Mouse (Mus musculus): ENCODE measurements around the gene Ccdc3. TPM values are rescaled to one million over a fixed set of nuclear protein-coding genes. Genes with fewer than 3 reads are reported as not detected.
"Not testable (repeated sequence)": the region's sequence is repeated elsewhere in the genome, so short reads cannot be mapped to it uniquely, and the experiment has no call there.

The Ccdc3 gene
- polyA plus RNA-seq, 1 experiment from 2014 or later: 5.9 TPM

DNA sequence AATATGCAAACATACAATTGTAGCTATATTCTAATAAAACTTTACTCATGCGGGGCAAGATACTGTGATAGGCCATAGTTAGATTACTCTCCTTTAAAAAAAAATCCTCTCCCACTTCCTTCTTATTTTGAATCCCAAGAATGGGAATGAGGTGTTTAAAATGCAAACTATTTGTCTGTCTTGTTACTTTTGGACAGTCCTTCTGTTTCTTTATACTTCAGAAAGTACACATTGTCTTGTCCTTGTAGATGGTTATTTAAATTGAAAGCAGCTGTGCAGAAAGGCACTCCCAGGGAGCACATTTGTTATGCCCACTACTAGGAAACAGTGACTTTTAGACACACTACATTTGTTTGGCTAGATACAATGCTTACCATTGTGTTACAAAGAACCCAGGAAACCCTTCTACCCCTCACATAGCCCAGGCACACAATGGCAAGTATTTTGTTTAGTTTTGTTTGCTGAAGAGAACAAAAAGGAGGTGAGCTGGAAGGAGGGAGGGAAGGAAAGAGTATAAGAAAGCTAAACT lies 82.3 kb downstream of the Ccdc3 start:
- Histone ChIP-seq H3K4me1 (no peaks in the 10 kb centered on the region), H3K9ac (no peak overlapping the region), H3K27ac (no peak overlapping the region), H3K36me3 (no peaks in the 10 kb centered on the region), H3K4me2 (replicated peaks) (no peak overlapping the region), H3K27me3 (no peaks in the 10 kb centered on the region), H3K9me3 (no peaks in the 10 kb centered on the region), H3K4me3 (no peak overlapping the region)
- 77% methylated on average over 1 of the region's 1 CpGs for WGBS
- no peak for ATAC-seq (ENCODE audit: insufficient number of reproducible peaks, insufficient read depth, low FRiP score, low TSS enrichment)

DNA sequence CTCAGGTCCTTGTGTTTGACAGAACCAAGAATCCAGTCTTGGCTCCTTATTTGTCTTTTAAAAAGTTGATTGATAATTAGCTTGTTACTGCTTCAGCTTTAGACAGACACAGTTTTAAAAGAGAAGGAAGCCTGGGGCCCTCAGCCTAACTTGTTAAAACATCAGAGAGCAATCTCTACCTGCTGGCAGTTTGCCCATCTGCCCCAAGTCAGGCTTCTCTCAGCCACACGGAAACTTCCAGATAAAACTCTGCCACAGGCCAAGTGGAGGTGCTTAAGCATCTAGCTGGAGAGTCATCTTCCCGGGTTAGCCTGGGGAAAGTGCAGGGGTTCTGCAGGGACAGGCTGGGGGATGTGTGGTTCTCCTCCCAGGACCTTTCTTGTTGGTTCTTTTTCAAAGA lies 85.0 kb downstream of the Ccdc3 start:
- no peaks in the 10 kb centered on the region for H3K27me3 ChIP-seq
- ATAC-seq (ENCODE audit: insufficient number of reproducible peaks, insufficient read depth, low FRiP score, low TSS enrichment): no peak
- H3K36me3 ChIP-seq: no peaks in the 10 kb centered on the region
- no peak overlapping the region for H3K27ac ChIP-seq
- no peaks in the 10 kb centered on the region for H3K4me1 ChIP-seq
- no peak overlapping the region for H3K4me2 ChIP-seq (replicated peaks)
- 67% methylated on average over 2 of the region's 2 CpGs for WGBS
- no peak overlapping the region for H3K9ac ChIP-seq
- no peak overlapping the region for H3K4me3 ChIP-seq
- H3K9me3 ChIP-seq: no peaks in the 10 kb centered on the region

DNA sequence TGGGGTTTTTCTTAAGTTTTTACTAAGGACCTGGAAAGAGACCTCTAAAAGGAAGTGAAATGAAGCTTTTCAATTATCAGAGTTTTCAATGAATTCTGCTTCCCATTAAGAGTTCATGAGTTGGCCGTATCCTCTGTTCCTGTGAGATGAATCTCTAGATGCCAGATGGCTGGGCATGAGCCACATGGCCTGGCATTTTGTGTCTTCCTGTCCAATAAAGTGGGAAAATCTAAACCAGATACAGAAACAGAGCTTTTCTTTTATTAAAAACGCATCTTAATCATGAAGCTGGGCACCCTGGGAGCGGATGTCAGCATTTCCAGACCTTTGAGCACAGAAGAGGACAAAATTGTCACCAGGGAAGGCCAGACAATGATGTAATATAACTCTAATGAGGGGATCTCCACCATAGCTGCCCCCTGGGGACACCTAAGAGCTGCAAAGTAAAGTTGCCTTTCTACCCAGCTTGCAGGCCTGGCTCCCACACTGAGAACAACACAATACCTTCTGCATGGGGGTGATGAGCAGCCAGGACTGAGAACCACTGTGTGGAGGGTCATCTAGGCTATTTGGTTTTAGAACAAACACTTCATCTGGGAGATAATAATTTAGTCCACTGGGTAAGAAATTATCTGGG lies 99.4 kb downstream of the Ccdc3 start:
- H3K9me3 ChIP-seq: no peaks in the 10 kb centered on the region
- H3K4me3 ChIP-seq: no peak overlapping the region
- ATAC-seq (ENCODE audit: insufficient number of reproducible peaks, insufficient read depth, low FRiP score, low TSS enrichment): no peak
- H3K27ac ChIP-seq: no peak overlapping the region
- H3K27me3 ChIP-seq: 0 out of 2 replicates have a peak, but pooled peaks cover 3% of the 10 kb centered on the region
- no peak overlapping the region for H3K4me2 ChIP-seq (replicated peaks)
- no peaks in the 10 kb centered on the region for H3K36me3 ChIP-seq
- H3K4me1 ChIP-seq: peaks cover 15% of the 10 kb centered on the region; the same call in 1 of the 2 replicates
- no peak overlapping the region for H3K9ac ChIP-seq
- 45% methylated on average over 3 of the region's 3 CpGs for WGBS

DNA sequence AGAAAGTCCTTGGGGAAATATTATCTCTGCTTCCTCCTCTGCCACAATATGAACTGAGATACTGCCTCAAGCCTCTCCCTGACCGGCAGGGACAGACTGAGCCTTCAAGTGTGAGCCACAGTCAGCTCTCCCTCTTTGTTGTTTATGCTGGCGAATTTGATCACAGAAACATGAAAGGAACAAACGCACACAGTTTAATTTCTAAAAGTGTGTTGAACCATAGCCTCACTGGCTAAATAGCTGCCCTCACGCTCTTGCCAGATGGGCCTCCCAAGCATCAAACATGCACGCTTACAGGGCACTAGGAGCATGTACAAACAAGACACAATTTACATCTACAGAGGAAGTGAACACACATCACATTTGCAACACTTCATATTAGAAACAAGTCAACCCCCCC lies 100.3 kb downstream of the Ccdc3 start:
- Histone ChIP-seq H3K27me3 (0 out of 2 replicates have a peak, but pooled peaks cover 3% of the 10 kb centered on the region), H3K36me3 (no peaks in the 10 kb centered on the region), H3K4me3 (no peak overlapping the region), H3K9ac (no peak overlapping the region), H3K4me1 (peaks cover 15% of the 10 kb centered on the region; the same call in 1 of the 2 replicates), H3K9me3 (no peaks in the 10 kb centered on the region), H3K4me2 (replicated peaks) (no peak overlapping the region), H3K27ac (no peak overlapping the region)
- no peak for ATAC-seq (ENCODE audit: insufficient number of reproducible peaks, insufficient read depth, low FRiP score, low TSS enrichment)
- WGBS: 72% methylated on average over 5 of the region's 5 CpGs

DNA sequence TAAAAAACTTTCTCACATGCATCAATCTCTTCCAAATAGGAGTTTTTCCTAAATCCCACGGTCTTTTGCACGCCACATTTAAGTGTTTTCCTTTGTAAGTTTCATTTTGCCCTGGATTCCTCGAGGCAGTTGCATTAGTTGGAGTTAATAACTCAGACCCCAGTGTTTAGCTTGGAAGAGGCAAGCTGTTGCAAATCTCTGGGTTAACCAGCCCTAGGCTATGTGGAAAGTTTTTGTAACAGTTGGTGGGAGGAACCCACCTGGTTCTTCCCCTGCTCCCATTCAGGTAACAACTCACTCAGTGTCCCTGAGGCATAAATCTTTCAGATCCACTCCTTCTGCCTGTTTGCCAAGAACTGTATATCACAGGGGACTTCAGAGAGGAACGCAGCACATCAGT lies 101.9 kb downstream of the Ccdc3 start:
- H3K4me1 ChIP-seq: peaks cover 15% of the 10 kb centered on the region; the same call in 1 of the 2 replicates
- 0 out of 2 replicates have a peak, but pooled peaks cover 3% of the 10 kb centered on the region for H3K27me3 ChIP-seq
- H3K36me3 ChIP-seq: no peaks in the 10 kb centered on the region
- H3K9ac ChIP-seq: no peak overlapping the region
- WGBS: 59% methylated on average over 4 of the region's 4 CpGs
- no peaks in the 10 kb centered on the region for H3K9me3 ChIP-seq
- no peak overlapping the region for H3K4me2 ChIP-seq (replicated peaks)
- no peak overlapping the region for H3K27ac ChIP-seq
- ATAC-seq (ENCODE audit: insufficient number of reproducible peaks, insufficient read depth, low FRiP score, low TSS enrichment): no peak
- no peak overlapping the region for H3K4me3 ChIP-seq

DNA sequence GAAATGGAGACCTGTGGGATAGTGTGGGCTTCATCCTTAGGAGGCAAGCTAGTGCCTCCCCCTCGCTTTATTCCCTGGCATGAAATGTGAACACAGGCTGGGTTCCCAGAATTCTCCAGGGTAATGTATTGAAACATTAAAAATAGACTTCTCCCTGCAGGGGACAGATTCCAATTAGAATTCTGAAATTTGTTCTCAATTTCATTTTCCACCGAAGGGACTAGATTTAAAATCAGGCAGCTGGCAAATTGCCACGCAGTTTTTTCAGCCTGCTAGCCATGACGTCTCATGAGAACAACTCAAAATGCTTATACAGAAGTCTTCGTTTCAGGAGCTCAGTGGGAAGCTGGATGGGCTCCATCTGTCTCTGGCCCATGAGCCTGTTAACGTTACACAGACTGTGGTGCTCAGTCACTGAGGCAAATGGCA lies 103.9 kb downstream of the Ccdc3 start:
- Histone ChIP-seq H3K4me2 (replicated peaks) (no peak overlapping the region), H3K27ac (no peak overlapping the region), H3K36me3 (no peaks in the 10 kb centered on the region), H3K4me1 (peaks cover 15% of the 10 kb centered on the region; the same call in 1 of the 2 replicates), H3K9ac (no peak overlapping the region), H3K27me3 (0 out of 2 replicates have a peak, but pooled peaks cover 3% of the 10 kb centered on the region), H3K4me3 (no peak overlapping the region), H3K9me3 (no peaks in the 10 kb centered on the region)
- 34% methylated on average over 6 of the region's 6 CpGs for WGBS
- no peak for ATAC-seq (ENCODE audit: insufficient number of reproducible peaks, insufficient read depth, low FRiP score, low TSS enrichment)

DNA sequence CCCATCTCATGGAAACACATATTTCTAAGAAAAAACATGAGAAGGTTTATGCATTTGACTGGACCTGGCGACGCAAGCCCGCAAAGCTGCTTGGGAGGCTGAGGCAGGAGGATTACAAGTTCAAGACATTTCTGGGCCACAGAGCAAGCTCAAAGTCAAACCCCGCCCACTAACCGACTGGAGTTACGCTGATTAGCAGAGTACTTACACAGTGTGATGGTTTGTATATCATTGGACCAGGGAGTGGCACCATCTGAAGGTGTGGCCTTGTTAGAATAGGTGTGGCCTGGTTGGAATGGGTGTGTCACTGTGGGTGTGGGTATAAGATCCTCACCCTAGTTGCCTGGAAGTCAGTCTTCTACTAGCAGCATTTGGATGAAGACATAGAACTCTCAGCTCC lies 111.6 kb downstream of the Ccdc3 start:
- H3K9me3 ChIP-seq; ATAC-seq (ENCODE audit: insufficient number of reproducible peaks, insufficient read depth, low FRiP score, low TSS enrichment); H3K4me2 ChIP-seq (replicated peaks); H3K27me3 ChIP-seq; H3K9ac ChIP-seq; H3K27ac ChIP-seq; H3K4me1 ChIP-seq; H3K36me3 ChIP-seq; H3K4me3 ChIP-seq: not testable (repeated sequence)
- 89% methylated on average over 6 of the region's 6 CpGs for WGBS

DNA sequence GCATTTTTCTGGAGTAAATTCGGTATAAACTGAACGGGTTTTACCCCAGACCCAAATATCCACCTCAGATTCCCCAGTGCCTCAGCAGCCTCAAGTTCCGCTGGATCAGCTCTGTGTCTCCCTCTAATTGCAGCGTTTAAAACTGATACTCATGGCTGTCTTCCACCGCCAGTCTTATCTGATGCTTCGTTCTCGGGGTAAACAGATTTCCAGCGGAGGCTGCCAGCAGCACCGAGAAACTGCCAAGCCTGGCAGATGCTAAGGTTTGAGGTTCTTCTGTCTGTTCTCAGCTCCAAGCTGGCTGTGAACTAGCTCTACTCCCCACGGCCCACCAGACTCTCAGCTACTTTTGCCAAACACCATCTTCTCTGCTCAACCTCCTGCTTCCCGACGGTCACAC lies 112.4 kb downstream of the Ccdc3 start:
- Histone ChIP-seq H3K4me1 (no peaks in the 10 kb centered on the region), H3K9ac (no peak overlapping the region), H3K27ac (no peak overlapping the region), H3K4me3 (no peak overlapping the region), H3K4me2 (replicated peaks) (no peak overlapping the region), H3K27me3 (no peaks in the 10 kb centered on the region), H3K9me3 (no peaks in the 10 kb centered on the region), H3K36me3 (no peaks in the 10 kb centered on the region)
- no peak for ATAC-seq (ENCODE audit: insufficient number of reproducible peaks, insufficient read depth, low FRiP score, low TSS enrichment)
- WGBS: 68% methylated on average over 12 of the region's 12 CpGs

DNA sequence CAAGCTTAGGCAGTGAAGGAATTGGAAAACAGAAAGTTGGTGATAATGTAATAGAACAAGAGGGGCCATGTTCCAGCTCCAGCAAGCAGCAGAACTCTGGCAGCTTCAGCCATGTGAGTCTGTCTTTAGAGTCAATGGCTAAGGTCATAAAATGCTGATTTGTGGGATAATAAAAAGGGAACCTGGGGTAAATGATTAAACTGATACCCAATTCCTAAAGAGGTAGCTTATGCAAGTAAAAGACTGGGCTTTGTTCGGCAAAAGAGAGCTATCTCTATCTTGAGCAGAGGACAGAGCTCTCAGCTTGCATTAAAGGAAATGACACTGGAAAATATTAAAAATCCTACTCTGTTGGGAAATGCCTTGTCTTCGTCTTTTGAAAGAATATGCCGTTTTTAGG lies 120.7 kb downstream of the Ccdc3 start:
- no peak for ATAC-seq (ENCODE audit: insufficient number of reproducible peaks, insufficient read depth, low FRiP score, low TSS enrichment)
- Histone ChIP-seq H3K27me3 (no peaks in the 10 kb centered on the region), H3K9me3 (no peaks in the 10 kb centered on the region), H3K36me3 (no peaks in the 10 kb centered on the region), H3K4me1 (no peaks in the 10 kb centered on the region), H3K4me3 (no peak overlapping the region), H3K4me2 (replicated peaks) (no peak overlapping the region), H3K27ac (no peak overlapping the region), H3K9ac (no peak overlapping the region)
- 88% methylated on average over 3 of the region's 3 CpGs for WGBS

DNA sequence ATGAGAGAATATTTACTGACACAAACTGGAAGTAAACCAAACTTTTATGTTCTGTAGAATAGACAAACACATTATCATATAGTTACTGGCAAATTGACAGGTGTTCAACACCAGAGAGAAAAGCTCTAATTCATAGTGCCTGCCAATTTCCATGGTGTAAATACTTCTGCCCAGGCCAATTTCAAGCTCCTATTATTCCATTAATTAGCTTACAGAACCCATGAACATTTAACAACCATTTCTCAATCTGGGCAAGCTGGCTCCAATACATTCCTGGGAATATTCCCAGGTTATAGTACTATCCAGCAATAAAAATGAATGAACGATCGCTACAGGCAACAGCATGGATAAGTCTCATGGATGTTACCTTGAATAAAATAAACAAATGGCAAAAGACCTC lies 124.7 kb downstream of the Ccdc3 start:
- H3K4me1 ChIP-seq: no peaks in the 10 kb centered on the region
- no peaks in the 10 kb centered on the region for H3K36me3 ChIP-seq
- H3K4me3 ChIP-seq: no peak overlapping the region
- H3K27ac ChIP-seq: no peak overlapping the region
- no peak for ATAC-seq (ENCODE audit: insufficient number of reproducible peaks, insufficient read depth, low FRiP score, low TSS enrichment)
- 91% methylated on average over 2 of the region's 2 CpGs for WGBS
- no peak overlapping the region for H3K9ac ChIP-seq
- H3K27me3 ChIP-seq: no peaks in the 10 kb centered on the region
- no peaks in the 10 kb centered on the region for H3K9me3 ChIP-seq
- H3K4me2 ChIP-seq (replicated peaks): no peak overlapping the region

DNA sequence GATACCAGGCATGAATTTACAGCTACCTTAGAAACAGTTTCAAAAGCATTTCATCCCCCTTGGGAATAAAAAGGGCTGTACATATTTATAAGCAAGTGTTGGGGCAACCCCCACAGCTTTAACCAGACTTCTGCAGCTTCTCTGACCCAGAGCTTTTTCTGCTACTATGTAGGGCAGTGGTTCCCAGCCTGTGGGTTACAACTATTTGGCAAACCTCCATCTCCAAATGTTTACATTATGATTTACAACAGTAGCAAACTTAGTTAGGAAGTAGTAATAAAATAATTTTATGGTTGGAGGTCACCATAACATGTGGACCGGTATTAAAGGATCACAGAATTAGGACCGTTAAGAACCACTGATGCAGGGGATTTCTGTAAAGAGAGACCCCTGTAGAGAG lies 130.4 kb downstream of the Ccdc3 start:
- Histone ChIP-seq H3K27ac (no peak overlapping the region), H3K4me1 (no peaks in the 10 kb centered on the region), H3K27me3 (no peaks in the 10 kb centered on the region), H3K4me3 (no peak overlapping the region), H3K9me3 (no peaks in the 10 kb centered on the region), H3K9ac (no peak overlapping the region), H3K4me2 (replicated peaks) (no peak overlapping the region), H3K36me3 (no peaks in the 10 kb centered on the region)
- 54% methylated on average over 2 of the region's 2 CpGs for WGBS
- no peak for ATAC-seq (ENCODE audit: insufficient number of reproducible peaks, insufficient read depth, low FRiP score, low TSS enrichment)

Data from embryonic facial prominence, embryonic 12.5 days (tissue).